Mouse (Mus musculus): ENCODE data around the gene Zfp768. TPM values are rescaled to one million over a fixed set of nuclear protein-coding genes. Genes with fewer than 3 reads are reported as not detected.

Zfp768 gene
- 3.3 TPM for polyA plus RNA-seq (2015; fragmentation: Illumina TruSeq; extraction: RNeasy Lipid Tissue Mini Kit (QIAGEN cat#74804); ENCODE audit: insufficient read depth, low replicate concordance)

GRCm38 (mm10) chr7:127345512-127346325 lies at the start of gene Zfp768:
Gene Zfp768 (minus strand): TSS chr7:127345589.

GRCm38 (mm10) chr7:127393157-127393943 lies 48.0 kb upstream of the Zfp768 start, which contains the start of gene E430018J23Rik:
Gene E430018J23Rik (minus strand): TSS chr7:127393629.

GRCm38 (mm10) chr7:127386641-127387392 lies 41.4 kb upstream of the Zfp768 start, which contains the start of gene 9130019O22Rik:
Gene 9130019O22Rik (minus strand): TSS chr7:127387166.

GRCm38 (mm10) chr7:127375271-127376245 lies 30.2 kb upstream of the Zfp768 start, which contains the start of gene Zfp747:
Gene Zfp747 (minus strand): TSS chr7:127376050.

GRCm38 (mm10) chr7:127296098-127296497 lies 49.3 kb downstream of the Zfp768 start, which contains the start of gene Itgal:
Gene Itgal (plus strand): TSS chr7:127296260.

Other genes starting within 250 kb of the Zfp768 start
- 4.2 TPM for gene Qprt, start 223.4 kb downstream of the Zfp768 start, polyA plus RNA-seq (2015; fragmentation: Illumina TruSeq; extraction: RNeasy Lipid Tissue Mini Kit (QIAGEN cat#74804); ENCODE audit: insufficient read depth, low replicate concordance)
- 77.1 TPM for gene Spn, start 207.8 kb downstream of the Zfp768 start, polyA plus RNA-seq (2015; fragmentation: Illumina TruSeq; extraction: RNeasy Lipid Tissue Mini Kit (QIAGEN cat#74804); ENCODE audit: insufficient read depth, low replicate concordance)
- 83.7 TPM for gene Cd2bp2, start 149.5 kb downstream of the Zfp768 start, polyA plus RNA-seq (2015; fragmentation: Illumina TruSeq; extraction: RNeasy Lipid Tissue Mini Kit (QIAGEN cat#74804); ENCODE audit: insufficient read depth, low replicate concordance)
- gene Tbc1d10b, start 137.1 kb downstream of the Zfp768 start, polyA plus RNA-seq (2015; fragmentation: Illumina TruSeq; extraction: RNeasy Lipid Tissue Mini Kit (QIAGEN cat#74804); ENCODE audit: insufficient read depth, low replicate concordance) = 37.1 TPM
- gene Mylpf, start 136.7 kb downstream of the Zfp768 start, polyA plus RNA-seq (2015; fragmentation: Illumina TruSeq; extraction: RNeasy Lipid Tissue Mini Kit (QIAGEN cat#74804); ENCODE audit: insufficient read depth, low replicate concordance) = 5.7 TPM
- gene Zfp553, start 112.5 kb downstream of the Zfp768 start, polyA plus RNA-seq (2015; fragmentation: Illumina TruSeq; extraction: RNeasy Lipid Tissue Mini Kit (QIAGEN cat#74804); ENCODE audit: insufficient read depth, low replicate concordance) = 9.4 TPM
- gene Sept1, start 112.5 kb downstream of the Zfp768 start, polyA plus RNA-seq (2015; fragmentation: Illumina TruSeq; extraction: RNeasy Lipid Tissue Mini Kit (QIAGEN cat#74804); ENCODE audit: insufficient read depth, low replicate concordance) = 234 TPM
- gene Zfp771, start 101.3 kb downstream of the Zfp768 start, polyA plus RNA-seq (2015; fragmentation: Illumina TruSeq; extraction: RNeasy Lipid Tissue Mini Kit (QIAGEN cat#74804); ENCODE audit: insufficient read depth, low replicate concordance) = 6.0 TPM
- 8.7 TPM for gene Dctpp1, start 84.9 kb downstream of the Zfp768 start, polyA plus RNA-seq (2015; fragmentation: Illumina TruSeq; extraction: RNeasy Lipid Tissue Mini Kit (QIAGEN cat#74804); ENCODE audit: insufficient read depth, low replicate concordance)
- gene Sephs2, start 71.5 kb downstream of the Zfp768 start, polyA plus RNA-seq (2015; fragmentation: Illumina TruSeq; extraction: RNeasy Lipid Tissue Mini Kit (QIAGEN cat#74804); ENCODE audit: insufficient read depth, low replicate concordance) = 26.2 TPM
- 108 TPM for gene Itgal, start 49.3 kb downstream of the Zfp768 start, polyA plus RNA-seq (2015; fragmentation: Illumina TruSeq; extraction: RNeasy Lipid Tissue Mini Kit (QIAGEN cat#74804); ENCODE audit: insufficient read depth, low replicate concordance)
- 4.0 TPM for gene Zfp747, start 30.5 kb upstream of the Zfp768 start, polyA plus RNA-seq (2015; fragmentation: Illumina TruSeq; extraction: RNeasy Lipid Tissue Mini Kit (QIAGEN cat#74804); ENCODE audit: insufficient read depth, low replicate concordance)
- 4.2 TPM for gene 9130019O22Rik, start 41.6 kb upstream of the Zfp768 start, polyA plus RNA-seq (2015; fragmentation: Illumina TruSeq; extraction: RNeasy Lipid Tissue Mini Kit (QIAGEN cat#74804); ENCODE audit: insufficient read depth, low replicate concordance)
- gene E430018J23Rik, start 48.0 kb upstream of the Zfp768 start, polyA plus RNA-seq (2015; fragmentation: Illumina TruSeq; extraction: RNeasy Lipid Tissue Mini Kit (QIAGEN cat#74804); ENCODE audit: insufficient read depth, low replicate concordance) = 2.5 TPM
- 9.8 TPM for gene Zfp764, start 61.2 kb upstream of the Zfp768 start, polyA plus RNA-seq (2015; fragmentation: Illumina TruSeq; extraction: RNeasy Lipid Tissue Mini Kit (QIAGEN cat#74804); ENCODE audit: insufficient read depth, low replicate concordance)
- 16.2 TPM for gene Zfp688, start 76.5 kb upstream of the Zfp768 start, polyA plus RNA-seq (2015; fragmentation: Illumina TruSeq; extraction: RNeasy Lipid Tissue Mini Kit (QIAGEN cat#74804); ENCODE audit: insufficient read depth, low replicate concordance)
- 2.5 TPM for gene Zfp689, start 103.6 kb upstream of the Zfp768 start, polyA plus RNA-seq (2015; fragmentation: Illumina TruSeq; extraction: RNeasy Lipid Tissue Mini Kit (QIAGEN cat#74804); ENCODE audit: insufficient read depth, low replicate concordance)
- gene Prr14, start 114.0 kb upstream of the Zfp768 start, polyA plus RNA-seq (2015; fragmentation: Illumina TruSeq; extraction: RNeasy Lipid Tissue Mini Kit (QIAGEN cat#74804); ENCODE audit: insufficient read depth, low replicate concordance) = 76.8 TPM
- 86.5 TPM for gene Fbrs, start 133.6 kb upstream of the Zfp768 start, polyA plus RNA-seq (2015; fragmentation: Illumina TruSeq; extraction: RNeasy Lipid Tissue Mini Kit (QIAGEN cat#74804); ENCODE audit: insufficient read depth, low replicate concordance)
- gene Srcap, start 166.4 kb upstream of the Zfp768 start, polyA plus RNA-seq (2015; fragmentation: Illumina TruSeq; extraction: RNeasy Lipid Tissue Mini Kit (QIAGEN cat#74804); ENCODE audit: insufficient read depth, low replicate concordance) = 41.1 TPM
- gene Gm42715, start 174.0 kb upstream of the Zfp768 start, polyA plus RNA-seq (2015; fragmentation: Illumina TruSeq; extraction: RNeasy Lipid Tissue Mini Kit (QIAGEN cat#74804); ENCODE audit: insufficient read depth, low replicate concordance) = 25.3 TPM
- gene Tmem265, start 215.8 kb upstream of the Zfp768 start, polyA plus RNA-seq (2015; fragmentation: Illumina TruSeq; extraction: RNeasy Lipid Tissue Mini Kit (QIAGEN cat#74804); ENCODE audit: insufficient read depth, low replicate concordance) = not detected
- 103 TPM for gene Phkg2, start 227.8 kb upstream of the Zfp768 start, polyA plus RNA-seq (2015; fragmentation: Illumina TruSeq; extraction: RNeasy Lipid Tissue Mini Kit (QIAGEN cat#74804); ENCODE audit: insufficient read depth, low replicate concordance)
- 1.8 TPM for gene Ccdc189, start 243.0 kb upstream of the Zfp768 start, polyA plus RNA-seq (2015; fragmentation: Illumina TruSeq; extraction: RNeasy Lipid Tissue Mini Kit (QIAGEN cat#74804); ENCODE audit: insufficient read depth, low replicate concordance)
- gene Rnf40, start 243.2 kb upstream of the Zfp768 start, polyA plus RNA-seq (2015; fragmentation: Illumina TruSeq; extraction: RNeasy Lipid Tissue Mini Kit (QIAGEN cat#74804); ENCODE audit: insufficient read depth, low replicate concordance) = 30.1 TPM